Mouse (Mus musculus) small intestine, adult 2 months (tissue): ENCODE measurements around the gene Tbc1d9b. TPM values are rescaled to one million over a fixed set of nuclear protein-coding genes. Genes with fewer than 3 reads are reported as not detected.

Experiments
- H3K27ac ChIP-seq: fragments of 200-500 bp; 2 replicates; pipeline ENCODE4 v1.5.1; 2012; ENCODE audit warnings: low read depth, low read length, control low read depth, inconsistent platforms; ENCODE audit not compliant: insufficient read depth
- H3K27me3 ChIP-seq: fragments of 200-500 bp; 2 replicates; pipeline ENCODE4 v1.6.1; 2012; ENCODE audit warnings: mild to moderate bottlenecking, moderate library complexity, low read length, inconsistent platforms; ENCODE audit not compliant: control insufficient read depth, insufficient read depth
- H3K36me3 ChIP-seq: fragments of 200-500 bp; 2 replicates; pipeline ENCODE4 v1.6.1; 2012; ENCODE audit warnings: mild to moderate bottlenecking, low read length, control low read depth, inconsistent platforms; ENCODE audit not compliant: control insufficient read depth, insufficient read depth
- H3K4me1 ChIP-seq: fragments of 200-500 bp; 2 replicates; pipeline ENCODE4 v1.6.1; 2012; ENCODE audit warnings: low read length, inconsistent platforms, mixed read lengths; ENCODE audit not compliant: control insufficient read depth, insufficient read depth, insufficient read length
- H3K4me3 ChIP-seq: fragments of 200-500 bp; 2 replicates; pipeline ENCODE4 v1.5.1; 2012; ENCODE audit warnings: low read depth, mild to moderate bottlenecking, control low read depth, inconsistent platforms, low read length, moderate library complexity
- CTCF ChIP-seq: fragments of 200-500 bp; IDR thresholded peaks from 2 replicates; pipeline ENCODE4 v1.5.1; 2012; ENCODE audit warnings: low read depth, mild to moderate bottlenecking, control low read depth, inconsistent platforms, low read length, moderate library complexity, mixed read lengths; ENCODE audit not compliant: insufficient replicate concordance, insufficient read length; ENCODE audit errors: extremely low read depth
- POLR2A ChIP-seq: fragments of 200-500 bp; IDR thresholded peaks from 2 replicates; pipeline ENCODE4 v1.6.1; 2012; ENCODE audit warnings: low read depth, mild to moderate bottlenecking, control low read depth, inconsistent platforms, low read length, moderate library complexity
- WGBS: fragments of 180-500 bp; shearing (Covaris S2); methylation state at CpG from one replicate; pipeline ENCODE4 v1.1.7; 2018; 5-methylcytosine and 5-hydroxymethylcytosine counted together
- polyA plus RNA-seq: library from polyadenylated mRNA; depleted of rRNA; stranded (reverse); fragments of >200 nt; gene quantifications from 2 replicates; pipeline ENCODE4 v1.2.3, GENCODE M21; 2012; rRNA removed

Tbc1d9b gene
- polyA plus RNA-seq, 1 experiment, result 31.5 TPM

- H3K36me3 ChIP-seq, result no peaks in the 10 kb centered on the region
- peaks cover 17% of the 10 kb centered on the region for H3K4me1 ChIP-seq
- no peaks in the 10 kb centered on the region for H3K27me3 ChIP-seq
- no peak overlapping the region for H3K4me3 ChIP-seq
- TF ChIP-seq POLR2A (no peak), CTCF (no peak)
- 0 out of 2 replicates have a peak overlapping the region, but pooled peaks have one; percentile 8 for H3K27ac ChIP-seq
- WGBS, result 59% methylated on average over 4 of the region's 4 CpGs
Observed at GRCm38 (mm10) chr11:50217811-50218210, 86.6 kb downstream of the Tbc1d9b start.

- no peaks in the 10 kb centered on the region for H3K27me3 ChIP-seq
- WGBS, result 39% methylated on average over 2 of the region's 2 CpGs
- TF ChIP-seq CTCF (no peak), POLR2A (no peak)
- H3K4me1 ChIP-seq, result peaks cover 10% of the 10 kb centered on the region
- H3K27ac ChIP-seq, result no peak overlapping the region
- no peak overlapping the region for H3K4me3 ChIP-seq
- H3K36me3 ChIP-seq, result no peaks in the 10 kb centered on the region
Observed at GRCm38 (mm10) chr11:50219833-50220232, 88.6 kb downstream of the Tbc1d9b start.

Other genes starting within 250 kb of the Tbc1d9b start
- 0.37 and 0.52 TPM in 2 replicates for gene Rasgef1c, start 229.6 kb upstream of the Tbc1d9b start, polyA plus RNA-seq
- gene Rnf130, start 106.0 kb upstream of the Tbc1d9b start, polyA plus RNA-seq, result 23.9 and 29.8 TPM in 2 replicates
- gene Mrnip, start 43.0 kb downstream of the Tbc1d9b start, polyA plus RNA-seq, result 0.95 and 3.8 TPM in 2 replicates
- 89.1 and 171 TPM in 2 replicates for gene Sqstm1, start 79.4 kb downstream of the Tbc1d9b start, polyA plus RNA-seq
- gene Mgat4b, start 79.5 kb downstream of the Tbc1d9b start, polyA plus RNA-seq, result 116 and 171 TPM in 2 replicates
- 44.3 and 51.3 TPM in 2 replicates for gene Ltc4s, start 107.2 kb downstream of the Tbc1d9b start, polyA plus RNA-seq
- gene Maml1, start 160.9 kb downstream of the Tbc1d9b start, polyA plus RNA-seq, result 7.5 and 12.6 TPM in 2 replicates
- 12.0 and 31.9 TPM in 2 replicates for gene Canx, start 194.3 kb downstream of the Tbc1d9b start, polyA plus RNA-seq
- 0.15 and 0.51 TPM in 2 replicates for gene Cby3, start 223.1 kb downstream of the Tbc1d9b start, polyA plus RNA-seq
- 5.9 and 11.5 TPM in 2 replicates for gene Hnrnph1, start 245.6 kb downstream of the Tbc1d9b start, polyA plus RNA-seq